Mouse (Mus musculus): ENCODE results near the gene Olfm4. TPM values are rescaled to one million over a fixed set of nuclear protein-coding genes. Genes with fewer than 3 reads are reported as not detected.

Gene Olfm4
- 1 to 10 TPM; 3.2 to 3.5 TPM for total RNA-seq (2021)

GRCm38 (mm10) chr14:79983781-79984180 lies at the start of gene Olfm4:
Gene Olfm4, plus strand, starts transcription at chr14:79984081.
- DNase-seq (ENCODE audit: extremely low spot score in 1 of 2, low spot score in 1 of 2): no peak

- no peak for DNase-seq (ENCODE audit: extremely low spot score in 1 of 2, low spot score in 1 of 2)
Measured at GRCm38 (mm10) chr14:79934426-79934825, 49.5 kb upstream of the Olfm4 start.

GRCm38 (mm10) chr14:79936879-79937468 lies 46.9 kb upstream of the Olfm4 start:
- DNase-seq (ENCODE audit: extremely low spot score in 1 of 2, low spot score in 1 of 2): no peak

GRCm38 (mm10) chr14:79945876-79946275 lies 38.0 kb upstream of the Olfm4 start:
- DNase-seq (ENCODE audit: extremely low spot score in 1 of 2, low spot score in 1 of 2): no peak

GRCm38 (mm10) chr14:79955678-79956077 lies 28.2 kb upstream of the Olfm4 start:
- no peak for DNase-seq (ENCODE audit: extremely low spot score in 1 of 2, low spot score in 1 of 2)

- DNase-seq (ENCODE audit: extremely low spot score in 1 of 2, low spot score in 1 of 2): no peak
Measured at GRCm38 (mm10) chr14:79957789-79958487, 25.9 kb upstream of the Olfm4 start.

- no peak for DNase-seq (ENCODE audit: extremely low spot score in 1 of 2, low spot score in 1 of 2)
Measured at GRCm38 (mm10) chr14:79961187-79961586, 22.7 kb upstream of the Olfm4 start.

GRCm38 (mm10) chr14:79961602-79962001 lies 22.3 kb upstream of the Olfm4 start:
- no peak for DNase-seq (ENCODE audit: extremely low spot score in 1 of 2, low spot score in 1 of 2)

GRCm38 (mm10) chr14:79970165-79970564 lies 13.7 kb upstream of the Olfm4 start:
- DNase-seq (ENCODE audit: extremely low spot score in 1 of 2, low spot score in 1 of 2): peak in 1 of 2 experiments; percentile 37

GRCm38 (mm10) chr14:79970928-79971738 lies 12.7 kb upstream of the Olfm4 start:
- DNase-seq (ENCODE audit: extremely low spot score in 1 of 2, low spot score in 1 of 2): no peak

GRCm38 (mm10) chr14:79981437-79981836 lies 2.4 kb upstream of the Olfm4 start:
- no peak for DNase-seq (ENCODE audit: extremely low spot score in 1 of 2, low spot score in 1 of 2)

GRCm38 (mm10) chr14:79985137-79985670 lies 1.3 kb downstream of the Olfm4 start:
- no peak for DNase-seq (ENCODE audit: extremely low spot score in 1 of 2, low spot score in 1 of 2)

- no peak for DNase-seq (ENCODE audit: extremely low spot score in 1 of 2, low spot score in 1 of 2)
Measured at GRCm38 (mm10) chr14:79985696-79986095, 1.8 kb downstream of the Olfm4 start.

GRCm38 (mm10) chr14:79986831-79987230 lies 3.0 kb downstream of the Olfm4 start:
- no peak for DNase-seq (ENCODE audit: extremely low spot score in 1 of 2, low spot score in 1 of 2)

GRCm38 (mm10) chr14:79989785-79990184 lies 5.9 kb downstream of the Olfm4 start:
- no peak for DNase-seq (ENCODE audit: extremely low spot score in 1 of 2, low spot score in 1 of 2)

GRCm38 (mm10) chr14:79990547-79990946 lies 6.7 kb downstream of the Olfm4 start:
- DNase-seq (ENCODE audit: extremely low spot score in 1 of 2, low spot score in 1 of 2): no peak

GRCm38 (mm10) chr14:79997534-79997933 lies 13.7 kb downstream of the Olfm4 start:
- DNase-seq (ENCODE audit: extremely low spot score in 1 of 2, low spot score in 1 of 2): no peak

- DNase-seq (ENCODE audit: extremely low spot score in 1 of 2, low spot score in 1 of 2): no peak
Measured at GRCm38 (mm10) chr14:80000110-80000531, 16.2 kb downstream of the Olfm4 start.

- no peak for DNase-seq (ENCODE audit: extremely low spot score in 1 of 2, low spot score in 1 of 2)
Measured at GRCm38 (mm10) chr14:80007686-80008085, 23.8 kb downstream of the Olfm4 start.

GRCm38 (mm10) chr14:80010426-80010825 lies 26.5 kb downstream of the Olfm4 start:
- DNase-seq (ENCODE audit: extremely low spot score in 1 of 2, low spot score in 1 of 2): no peak

- DNase-seq (ENCODE audit: extremely low spot score in 1 of 2, low spot score in 1 of 2): no peak
Measured at GRCm38 (mm10) chr14:80014966-80015365, 31.1 kb downstream of the Olfm4 start.
